Mouse (Mus musculus) layer of hippocampus, adult 18-20 months (tissue): Measurements from ENCODE around the gene Aamp. TPM values are rescaled to one million over a fixed set of nuclear protein-coding genes. Genes with fewer than 3 reads are reported as not detected.

Experiments
- DNase-seq, 2 experiments: peaks; one replicate each; pipeline ENCODE4 v3.0.0; 2022; ENCODE audit warnings: low spot score in 2 of 2
- total RNA-seq, 2 experiments: library from RNA; stranded (reverse); gene quantifications; 2 replicates each; pipeline ENCODE4 v1.2.3; 2021

Aamp gene
- total RNA-seq, 2 experiments from 2014 or later: 163 to 168 TPM

GRCm38 (mm10) chr1:74302229-74302628 lies 17.7 kb upstream of the Aamp start:
- DNase-seq: no peak

- DNase-seq: no peak
Observed at GRCm38 (mm10) chr1:74300347-74301110, 16.0 kb upstream of the Aamp start.

GRCm38 (mm10) chr1:74298996-74299395 lies 14.5 kb upstream of the Aamp start:
- DNase-seq: no peak

GRCm38 (mm10) chr1:74298157-74298750 lies 13.7 kb upstream of the Aamp start:
- no peak for DNase-seq

GRCm38 (mm10) chr1:74297269-74297668 lies 12.7 kb upstream of the Aamp start:
- no peak for DNase-seq

DNA sequence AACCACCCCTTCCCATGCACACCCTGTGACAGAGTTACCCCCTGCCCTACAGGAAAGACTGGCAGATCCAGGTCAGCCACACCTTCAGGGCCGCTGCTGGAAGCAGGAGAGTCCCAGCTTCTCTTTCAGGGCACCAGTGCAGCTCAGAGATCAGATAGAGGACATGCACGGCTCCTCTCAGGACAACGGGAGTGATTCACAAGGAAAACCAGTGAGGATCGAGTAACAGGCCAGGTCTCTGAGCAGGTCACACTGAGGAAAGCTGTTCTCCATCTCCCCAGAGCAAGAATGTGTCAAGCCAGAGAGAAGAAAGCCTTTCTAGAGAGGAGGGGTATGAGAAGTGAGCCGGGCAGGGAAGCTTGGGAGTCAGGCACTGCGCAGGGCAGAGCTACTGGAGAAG lies 11.9 kb upstream of the Aamp start:
- DNase-seq: no peak

- DNase-seq: peak; percentile 80 to 90
Observed at GRCm38 (mm10) chr1:74295456-74296171, 11.1 kb upstream of the Aamp start.

DNA sequence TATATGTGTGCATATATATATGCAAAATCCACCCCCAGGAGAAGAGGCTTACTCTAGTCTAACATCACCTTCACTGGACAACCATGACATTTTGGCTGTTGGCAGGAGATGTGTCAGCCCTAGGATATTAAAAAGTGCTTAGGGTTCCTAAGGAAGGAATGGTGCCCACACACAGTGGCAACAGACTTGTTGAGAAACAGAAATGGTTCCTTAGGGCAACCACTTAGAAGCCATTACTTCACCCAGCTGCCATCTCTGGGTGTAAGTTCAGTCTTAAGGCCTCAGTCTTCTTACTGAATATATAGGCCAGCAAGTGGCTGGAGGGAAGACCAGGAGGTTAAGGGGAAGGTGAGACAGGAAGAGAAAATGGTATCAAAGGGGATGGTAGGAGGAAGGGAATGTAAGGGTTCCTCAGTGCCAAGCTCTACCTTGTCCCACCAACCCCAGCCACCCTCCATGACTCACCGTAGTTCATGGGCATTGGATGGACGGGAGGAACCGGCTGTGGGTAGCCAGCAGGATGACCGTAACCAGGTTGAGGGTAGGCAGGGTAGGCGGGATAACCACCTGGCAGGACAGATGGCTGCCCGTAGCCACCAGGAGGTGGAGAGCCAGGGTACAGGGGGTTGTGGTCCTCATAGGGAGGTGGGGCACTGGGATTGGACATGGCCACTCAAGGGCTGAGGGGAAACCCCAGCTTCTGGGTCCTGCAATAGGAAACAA lies 10.4 kb upstream of the Aamp start:
- no peak for DNase-seq

DNA sequence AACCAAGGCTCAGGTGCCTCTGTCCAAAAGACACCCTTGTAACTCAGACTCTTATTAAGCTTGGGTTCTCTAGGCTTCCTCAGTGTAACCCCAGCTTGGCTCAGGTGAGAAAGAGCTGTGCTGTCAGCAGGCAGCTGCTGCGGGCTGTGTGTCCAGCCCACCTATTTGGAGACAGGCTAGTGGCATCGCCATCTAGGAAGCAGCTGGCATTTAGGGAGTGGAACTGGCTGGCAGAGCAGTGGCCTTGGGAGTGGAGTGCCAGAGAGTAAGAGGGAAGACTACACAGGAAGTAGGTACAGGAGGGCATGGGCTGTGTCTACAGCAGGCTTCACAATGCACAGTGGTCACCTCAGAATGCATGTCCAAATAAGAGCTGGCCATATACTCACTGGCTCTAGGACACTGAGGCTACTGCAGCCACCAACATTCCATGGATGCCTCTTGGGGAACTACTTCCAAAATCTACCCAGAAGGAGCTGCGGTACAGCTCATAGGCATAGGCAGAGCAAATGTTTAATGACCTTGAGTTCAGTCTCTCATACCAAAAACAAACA lies 9.6 kb upstream of the Aamp start:
- DNase-seq: no peak

DNA sequence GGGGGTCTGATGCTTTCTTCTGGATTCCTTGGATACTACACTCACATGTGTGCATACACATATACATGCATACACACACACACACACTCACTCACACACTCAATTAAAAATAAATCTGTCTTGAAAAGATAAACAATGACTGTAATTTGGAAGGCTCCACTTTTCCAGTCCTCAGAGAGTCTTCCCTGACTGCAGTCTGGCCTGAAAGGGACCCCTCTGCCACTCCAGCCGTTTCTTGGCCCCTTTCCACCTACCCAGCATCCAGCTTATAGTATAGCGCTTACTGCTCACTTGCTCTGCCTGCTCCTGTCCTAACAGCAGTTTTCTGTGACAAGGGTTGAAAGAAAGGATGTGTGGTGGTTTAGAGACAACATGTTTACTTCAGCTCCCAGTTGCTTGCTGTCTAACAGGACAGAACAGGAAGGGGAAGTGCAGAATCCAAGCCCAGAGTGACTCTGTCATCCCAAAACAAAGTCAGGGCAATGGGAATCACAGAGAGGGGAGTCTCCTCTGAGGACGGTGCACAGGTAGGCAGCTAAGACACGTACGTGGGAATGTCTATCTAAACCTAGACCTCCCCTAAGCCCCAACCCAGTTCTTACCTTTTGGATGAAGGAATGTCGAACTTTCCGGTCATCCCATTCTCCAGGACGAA lies 8.9 kb upstream of the Aamp start:
- no peak for DNase-seq

- DNase-seq: no peak
Observed at GRCm38 (mm10) chr1:74292331-74293020, 7.9 kb upstream of the Aamp start.

DNA sequence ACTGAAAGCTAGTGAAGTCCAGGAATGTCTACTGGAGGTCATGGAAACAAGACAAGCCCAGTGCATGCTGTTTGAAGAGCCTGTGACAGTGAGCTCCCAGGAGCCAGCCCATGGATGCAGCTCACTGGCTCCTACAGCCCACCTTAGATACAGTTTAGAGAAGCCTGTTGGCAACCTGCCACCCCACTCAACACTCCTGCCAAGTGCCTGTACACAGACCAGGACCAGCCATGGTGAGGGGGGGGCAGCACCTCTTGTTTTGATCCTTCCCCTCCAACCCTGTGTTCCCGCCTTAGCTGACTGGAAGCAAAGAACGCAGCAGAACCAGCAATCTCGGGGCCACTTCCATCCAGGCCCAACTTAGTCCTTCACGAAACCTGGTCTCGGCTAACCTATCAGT lies 5.6 kb upstream of the Aamp start:
- no peak for DNase-seq

- no peak for DNase-seq
Observed at GRCm38 (mm10) chr1:74289740-74290139, 5.2 kb upstream of the Aamp start.

DNA sequence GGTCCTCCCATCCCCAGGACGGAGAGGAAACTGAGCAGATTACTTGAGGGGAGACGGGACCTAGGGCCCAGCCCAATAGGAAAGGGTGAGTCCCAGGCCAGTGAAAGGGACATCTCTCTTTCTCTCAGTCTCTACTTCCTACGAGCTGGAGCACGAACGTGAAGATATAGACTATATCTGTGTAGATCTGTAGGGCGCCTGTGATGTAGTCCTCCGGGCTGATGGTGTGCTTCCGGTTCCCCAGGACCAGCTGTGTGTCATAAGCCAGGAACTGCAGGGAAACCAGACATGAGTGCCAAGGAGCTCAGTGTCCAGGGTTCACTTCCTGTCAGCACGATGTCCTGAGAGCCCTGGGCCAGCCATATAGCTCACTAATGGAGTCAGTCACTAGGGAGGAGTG lies 4.7 kb upstream of the Aamp start:
- no peak for DNase-seq

DNA sequence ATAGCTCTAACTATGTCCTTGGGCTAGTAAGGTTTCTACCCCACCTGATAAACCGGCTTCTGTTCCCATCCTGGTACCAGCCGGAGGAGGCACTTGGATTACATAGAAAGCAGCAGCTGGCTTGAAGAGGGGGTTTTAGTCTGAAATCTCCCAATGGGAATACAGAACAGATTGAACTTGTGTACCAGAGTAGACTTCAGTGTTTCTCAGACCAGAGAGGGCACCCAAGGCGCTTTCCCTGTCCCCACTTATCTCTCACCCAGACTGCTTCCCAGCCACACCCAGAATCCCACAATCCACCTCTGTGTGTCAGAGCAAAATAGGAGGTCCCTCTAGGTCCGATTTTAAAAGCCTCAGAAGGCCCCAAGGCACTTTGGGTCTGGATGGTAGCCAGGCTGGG lies 3.8 kb upstream of the Aamp start:
- DNase-seq: no peak

DNA sequence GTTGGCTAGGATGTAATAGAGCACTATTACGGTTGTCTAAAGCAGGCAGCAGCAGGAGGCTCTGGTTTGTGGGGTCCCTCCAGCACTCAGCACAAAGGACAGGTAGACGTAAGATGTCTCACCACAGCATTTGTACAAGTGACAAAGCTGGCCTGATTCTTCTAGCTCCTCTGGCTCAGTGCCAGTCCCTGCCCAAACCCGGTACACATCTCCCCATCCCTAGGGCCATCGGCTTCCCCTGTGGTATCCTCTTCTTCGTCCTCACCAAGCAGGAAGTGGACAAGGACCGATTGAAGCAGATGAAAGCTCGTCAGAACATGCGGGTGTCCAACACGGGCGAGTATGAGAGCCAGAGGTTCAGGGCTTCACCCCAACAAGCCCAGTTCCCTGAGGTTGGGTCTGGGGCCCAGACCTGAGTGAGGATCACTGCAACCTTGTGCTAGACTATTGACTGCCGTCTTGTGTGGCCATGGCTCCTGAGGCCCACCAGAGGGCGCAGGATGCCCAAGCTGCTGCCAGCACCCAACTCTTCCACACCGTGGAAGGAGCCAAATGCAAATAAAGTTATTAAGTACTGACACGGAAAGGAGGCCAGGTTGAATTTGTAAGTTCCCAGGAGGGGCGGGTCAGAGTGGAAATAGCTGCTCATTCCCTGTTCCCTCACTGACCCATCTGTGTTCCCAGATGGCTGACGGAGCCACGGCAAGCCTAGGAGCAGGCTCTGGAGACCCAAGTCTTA lies 2.5 kb upstream of the Aamp start:
- DNase-seq: peak in 1 of 2 experiments; percentile 26

GRCm38 (mm10) chr1:74285212-74286010 lies 873 bp upstream of the Aamp start:
- DNase-seq: peak in 1 of 2 experiments; percentile 35

DNA sequence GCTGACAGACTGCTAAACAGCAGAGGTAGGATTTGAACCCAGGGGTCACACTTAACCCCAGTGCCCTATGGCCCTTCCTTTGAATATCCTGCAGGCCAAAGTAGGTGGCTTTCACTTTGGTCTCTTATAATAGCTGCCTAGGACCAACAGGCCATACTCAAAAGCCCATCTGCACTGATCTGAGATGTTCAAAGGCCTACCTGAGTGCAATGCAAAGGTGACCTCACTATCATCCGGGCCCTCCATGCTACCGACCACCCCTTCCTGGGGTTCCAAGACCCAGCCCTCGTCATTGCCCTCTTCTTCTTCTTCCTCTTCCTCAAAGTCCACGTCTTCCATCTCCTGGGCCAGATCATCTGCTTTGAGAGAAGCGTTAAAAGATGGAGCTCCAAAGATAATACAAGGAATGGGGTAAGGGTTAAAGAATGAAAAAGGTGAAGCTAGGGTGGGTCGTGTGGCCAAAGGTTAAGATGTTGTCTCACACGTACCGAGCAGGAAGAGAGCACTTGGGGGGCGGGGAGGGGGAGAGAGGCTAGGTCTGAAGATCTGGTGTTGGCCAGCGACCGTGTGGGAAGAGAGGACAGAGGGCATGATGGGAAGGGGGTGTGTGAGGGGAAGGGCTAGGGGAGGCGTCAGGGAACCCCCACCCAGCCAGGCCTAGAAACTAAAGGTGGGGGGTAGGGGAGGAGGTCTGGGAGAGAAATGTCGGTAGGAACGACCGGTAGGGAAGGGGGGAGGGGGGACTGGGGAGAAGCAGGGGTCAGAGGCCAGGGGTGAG lies 663 bp downstream of the Aamp start:
- DNase-seq: peak in 1 of 2 experiments; percentile 42
